Mouse (Mus musculus): ENCODE measurements around the gene BC003965.

The BC003965 gene

GRCm38 (mm10) chr17:25202401-25202800, 18.0 kb downstream of the BC003965 start:
- no peak for TF ChIP-seq GATA4 (IDR thresholded peaks at IDR 0.05; ENCODE audit: insufficient replicate concordance, low read length)

GRCm38 (mm10) chr17:25210006-25210405, 25.7 kb downstream of the BC003965 start:
- TF ChIP-seq GATA4 (IDR thresholded peaks at IDR 0.05; ENCODE audit: insufficient replicate concordance, low read length) = no peak

DNA sequence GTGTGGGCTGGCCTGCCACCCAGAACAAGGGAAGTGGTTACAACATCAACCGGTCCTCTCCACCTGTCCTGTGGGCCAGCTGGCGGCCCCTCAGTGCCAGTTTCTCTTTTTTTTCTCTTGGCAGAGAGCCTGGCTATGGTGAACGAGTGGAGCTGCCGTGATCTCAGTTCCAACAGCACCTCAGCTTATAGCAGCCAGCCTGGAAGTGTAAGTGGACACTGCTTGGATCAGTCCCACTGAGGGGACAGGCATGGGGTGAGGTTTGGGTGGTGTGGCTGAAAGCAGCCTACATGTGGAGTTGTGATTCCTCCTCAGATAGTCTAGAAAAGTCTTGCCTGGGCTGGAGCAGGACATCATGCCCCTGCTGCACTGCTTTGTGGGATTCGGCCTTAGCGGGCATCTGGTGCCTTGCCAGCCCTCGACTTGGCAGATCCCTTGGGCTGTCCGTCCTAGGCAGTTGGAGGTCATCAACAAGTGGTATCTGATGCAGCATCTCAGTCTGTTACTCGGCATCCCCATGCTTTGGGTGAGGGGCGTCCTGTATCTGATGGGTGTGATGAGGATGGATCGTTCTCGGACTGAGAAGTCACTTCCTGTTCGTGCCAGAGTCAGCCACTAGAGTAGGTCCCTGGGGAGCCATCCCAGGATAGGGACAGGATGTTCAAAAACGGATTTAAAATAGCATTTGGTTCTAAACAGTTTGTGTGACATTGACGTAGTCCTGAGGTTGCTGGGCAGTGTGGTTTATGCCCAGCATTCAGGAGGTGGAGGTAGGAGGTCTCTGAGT, 26.5 kb downstream of the BC003965 start:
- TF ChIP-seq GATA4 (IDR thresholded peaks at IDR 0.05; ENCODE audit: insufficient replicate concordance, low read length) = no peak

GRCm38 (mm10) chr17:25211705-25212104, 27.4 kb downstream of the BC003965 start:
- no peak for TF ChIP-seq GATA4 (IDR thresholded peaks at IDR 0.05; ENCODE audit: insufficient replicate concordance, low read length)

DNA sequence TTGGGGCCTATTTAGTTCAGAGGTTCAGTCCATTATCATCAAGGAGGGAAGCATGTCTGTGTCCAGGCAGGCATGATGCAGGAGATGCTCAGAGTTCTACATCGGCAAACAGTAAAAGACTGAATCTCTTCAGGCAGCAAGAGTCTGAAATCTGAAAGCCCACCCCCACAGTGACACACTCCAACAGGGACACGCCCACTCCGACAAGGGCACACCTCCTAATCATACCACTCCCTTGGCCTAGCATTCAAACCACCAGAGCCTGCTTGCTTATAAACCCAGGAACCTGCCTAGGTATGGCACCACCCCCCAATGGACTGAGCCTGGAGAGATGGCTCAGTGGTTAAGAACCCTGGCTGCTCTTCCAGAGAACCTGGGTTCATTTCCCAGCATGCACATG, 31.1 kb downstream of the BC003965 start:
- no peak for TF ChIP-seq GATA4 (IDR thresholded peaks at IDR 0.05; ENCODE audit: insufficient replicate concordance, low read length)

DNA sequence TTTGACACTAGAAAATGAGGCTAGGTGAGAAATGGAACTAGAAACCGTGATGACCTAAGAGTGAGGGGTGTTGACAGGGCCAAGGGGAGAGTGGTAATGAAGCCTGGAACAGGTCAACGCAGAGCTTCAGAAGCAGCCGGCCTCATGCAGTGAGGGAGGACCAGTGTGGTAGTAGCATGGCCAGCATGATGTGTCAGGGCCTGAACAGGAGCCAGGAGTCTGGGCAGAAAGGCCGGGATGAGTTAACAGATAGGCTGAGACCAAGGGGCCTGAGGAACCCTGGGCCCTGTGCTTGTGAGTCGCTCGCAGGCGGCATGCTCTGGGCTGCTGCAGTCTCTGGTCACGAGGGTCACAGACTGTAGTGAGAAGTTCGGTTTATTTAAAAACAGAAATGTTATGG, 34.6 kb downstream of the BC003965 start:
- no peak for TF ChIP-seq GATA4 (IDR thresholded peaks at IDR 0.05; ENCODE audit: insufficient replicate concordance, low read length)

DNA sequence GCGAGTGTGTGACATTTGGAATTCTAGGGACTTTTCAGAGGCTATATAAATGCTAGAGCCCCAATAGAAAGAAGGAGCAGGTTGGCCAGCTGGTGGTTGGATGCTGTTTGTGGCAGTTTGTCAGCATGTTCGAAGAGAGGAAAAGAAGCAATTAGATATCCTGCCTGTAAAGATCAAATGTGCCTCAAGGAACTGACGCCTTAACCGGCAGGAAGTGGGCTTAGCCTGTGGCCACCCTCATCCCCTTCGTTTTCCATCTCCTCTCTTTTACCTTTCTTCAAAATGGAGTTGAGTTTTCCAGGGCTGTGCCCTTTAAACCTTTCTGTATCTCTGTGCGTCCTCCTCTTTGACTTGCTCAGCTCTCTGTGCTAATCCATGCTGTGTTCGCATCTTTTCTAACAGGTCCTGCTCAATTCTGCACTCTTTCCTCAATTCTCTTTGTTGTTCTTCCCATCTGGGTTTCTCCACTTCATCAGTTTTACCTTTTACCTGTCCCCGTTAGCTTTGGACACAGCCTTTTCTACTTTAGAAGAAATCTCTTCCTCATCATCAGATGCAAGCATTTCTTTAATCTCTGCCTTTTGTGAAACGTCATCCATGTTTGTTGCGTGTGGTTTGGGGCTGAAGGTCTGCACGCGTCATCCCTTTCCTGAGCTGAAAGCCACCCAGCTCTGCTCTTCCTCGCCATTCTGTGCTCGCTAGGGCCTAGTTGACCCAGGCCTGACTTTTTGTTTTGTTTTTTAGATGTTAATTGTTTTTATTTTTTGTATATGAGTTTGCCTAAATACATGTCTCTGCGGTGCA, 35.3 kb downstream of the BC003965 start:
- TF ChIP-seq GATA4 (IDR thresholded peaks at IDR 0.05; ENCODE audit: insufficient replicate concordance, low read length) = no peak

DNA sequence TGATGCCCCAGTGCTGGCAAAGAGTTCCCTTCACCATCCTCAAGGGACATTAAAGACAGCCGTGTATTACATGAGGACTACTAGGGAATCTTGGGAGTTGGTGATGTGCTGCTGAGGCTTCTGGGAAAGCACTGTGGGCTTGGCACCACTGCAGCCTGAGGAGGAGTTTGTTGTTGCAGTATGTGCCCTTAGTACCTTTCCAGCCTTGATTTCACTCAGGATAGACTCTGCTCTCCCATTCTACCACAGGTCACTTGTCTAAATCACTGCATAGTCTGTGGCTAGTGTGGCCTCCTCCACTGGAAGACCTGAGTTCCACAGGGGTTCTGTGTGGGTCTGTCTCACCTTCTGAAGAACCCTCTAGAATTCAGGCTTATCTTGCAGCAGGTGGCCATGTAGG, 36.4 kb downstream of the BC003965 start:
- no peak for TF ChIP-seq GATA4 (IDR thresholded peaks at IDR 0.05; ENCODE audit: insufficient replicate concordance, low read length)

DNA sequence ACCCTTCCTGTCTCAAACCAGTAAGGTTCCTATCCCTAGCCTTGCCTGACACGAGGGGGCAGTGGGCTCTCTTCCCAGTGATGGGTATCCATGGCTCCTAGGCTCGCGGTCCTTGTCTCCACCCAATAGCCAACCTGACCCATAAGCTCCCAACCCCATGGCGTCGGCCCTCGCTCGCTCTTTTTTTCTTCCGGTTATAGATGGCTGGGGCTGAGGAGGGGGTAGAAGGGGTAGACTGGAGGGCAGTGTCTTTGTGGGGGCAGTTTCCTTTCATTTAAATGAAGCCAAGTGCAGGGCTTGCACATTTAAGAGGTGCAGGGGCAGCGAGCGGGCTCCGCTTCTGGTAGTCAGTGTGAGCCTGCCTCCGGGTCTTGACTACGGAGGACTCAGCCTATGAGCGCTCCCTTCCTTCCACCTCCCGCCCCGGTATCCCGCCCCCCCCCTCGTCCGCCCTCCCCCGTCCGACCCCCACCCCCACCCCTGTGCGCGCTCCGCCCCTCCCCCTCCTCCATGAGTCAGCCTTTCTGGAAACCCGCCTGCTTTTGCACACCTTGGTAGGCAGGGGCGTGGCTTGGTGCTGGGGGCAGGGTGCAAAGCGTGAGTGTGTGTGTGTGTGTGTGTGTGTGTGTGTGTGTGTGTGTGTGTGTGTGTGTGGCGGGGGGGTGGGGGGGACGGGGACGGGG, 37.6 kb downstream of the BC003965 start:
- no peak for TF ChIP-seq GATA4 (IDR thresholded peaks at IDR 0.05; ENCODE audit: insufficient replicate concordance, low read length)

DNA sequence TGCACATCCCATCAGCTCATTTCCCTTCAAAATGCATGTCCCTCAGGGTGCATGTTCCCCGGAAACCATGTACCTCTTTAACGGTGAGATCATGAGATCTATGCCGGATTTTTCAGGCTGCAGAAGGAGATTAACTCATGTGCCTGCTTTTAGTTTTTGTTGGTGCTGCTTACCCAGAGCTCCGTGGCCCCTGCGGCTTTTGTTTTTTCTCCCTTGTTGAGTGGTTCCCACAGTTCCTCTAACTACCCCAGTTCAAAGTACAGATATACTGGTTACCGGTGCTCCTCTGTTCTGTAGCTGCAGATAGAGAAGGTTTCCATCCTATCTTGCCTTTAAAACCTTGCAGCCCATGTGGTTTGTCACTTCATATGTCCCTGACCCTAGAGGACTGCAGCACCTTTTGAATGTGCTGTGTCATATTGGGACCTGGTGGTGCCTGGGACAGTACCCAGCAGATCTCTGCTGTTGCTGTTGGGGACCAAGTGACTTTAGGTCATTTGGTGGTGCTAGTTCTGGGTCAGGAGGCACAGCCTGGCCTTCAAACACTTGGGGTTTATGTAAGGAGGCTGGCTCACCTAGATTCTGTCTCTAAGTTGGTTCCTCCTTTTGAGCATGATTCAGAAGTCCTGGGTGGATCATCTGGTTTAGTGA, 38.7 kb downstream of the BC003965 start:
- no peak for TF ChIP-seq GATA4 (IDR thresholded peaks at IDR 0.05; ENCODE audit: insufficient replicate concordance, low read length)

DNA sequence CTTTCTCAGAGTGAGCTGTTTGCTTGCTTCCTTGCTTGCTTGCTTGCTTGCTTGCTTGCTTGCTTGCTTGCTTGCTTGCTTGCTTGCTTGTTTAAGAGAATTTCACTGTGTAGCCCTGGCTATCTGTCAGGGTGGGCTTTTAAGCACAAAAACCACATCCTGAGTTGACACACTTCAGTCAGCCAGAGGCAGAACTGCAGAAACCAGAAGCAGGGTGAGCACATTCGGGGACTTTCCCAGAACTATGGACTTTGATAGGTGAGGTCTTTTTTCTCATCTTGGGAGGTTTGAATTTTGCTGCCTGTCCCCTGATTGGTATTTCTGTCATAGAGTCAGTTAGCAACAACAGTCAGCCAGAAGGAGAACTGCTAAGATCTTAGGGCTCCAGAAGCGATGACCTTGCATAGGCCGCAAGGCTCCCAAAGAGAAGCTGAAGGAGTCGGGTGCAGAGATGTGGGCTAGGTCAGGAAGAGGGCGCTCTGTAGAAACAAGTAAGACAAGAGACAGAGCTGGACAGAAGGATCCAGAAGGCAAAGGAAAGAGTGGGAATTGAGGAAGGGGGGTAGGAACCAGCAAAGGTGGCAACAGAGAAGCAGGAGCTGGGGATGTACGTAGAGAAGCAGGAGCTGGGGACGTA, 40.4 kb downstream of the BC003965 start:
- no peak for TF ChIP-seq GATA4 (IDR thresholded peaks at IDR 0.05; ENCODE audit: insufficient replicate concordance, low read length)

DNA sequence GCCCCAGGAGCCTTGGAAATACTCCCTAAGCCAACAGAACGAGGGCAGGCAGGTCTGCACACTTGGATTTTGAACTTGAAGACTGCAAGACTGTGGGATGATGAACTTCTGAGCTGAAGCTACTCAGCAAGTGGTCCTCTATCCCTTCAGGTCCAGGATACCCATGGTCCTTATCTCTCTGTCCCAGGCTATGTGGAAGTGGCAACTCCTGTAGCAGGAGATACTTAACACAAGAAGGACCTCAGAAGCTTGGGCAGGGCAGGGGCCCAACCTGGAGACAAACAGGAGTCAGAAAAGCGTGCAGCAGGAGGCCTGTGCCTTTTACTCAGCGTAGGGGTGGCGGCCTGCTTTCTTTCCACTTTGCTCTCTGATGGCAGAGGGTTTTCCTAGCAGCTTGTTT, 41.3 kb downstream of the BC003965 start:
- TF ChIP-seq GATA4 (IDR thresholded peaks at IDR 0.05; ENCODE audit: insufficient replicate concordance, low read length) = no peak

GRCm38 (mm10) chr17:25227991-25228390, 43.6 kb downstream of the BC003965 start:
- no peak for TF ChIP-seq GATA4 (IDR thresholded peaks at IDR 0.05; ENCODE audit: insufficient replicate concordance, low read length)

DNA sequence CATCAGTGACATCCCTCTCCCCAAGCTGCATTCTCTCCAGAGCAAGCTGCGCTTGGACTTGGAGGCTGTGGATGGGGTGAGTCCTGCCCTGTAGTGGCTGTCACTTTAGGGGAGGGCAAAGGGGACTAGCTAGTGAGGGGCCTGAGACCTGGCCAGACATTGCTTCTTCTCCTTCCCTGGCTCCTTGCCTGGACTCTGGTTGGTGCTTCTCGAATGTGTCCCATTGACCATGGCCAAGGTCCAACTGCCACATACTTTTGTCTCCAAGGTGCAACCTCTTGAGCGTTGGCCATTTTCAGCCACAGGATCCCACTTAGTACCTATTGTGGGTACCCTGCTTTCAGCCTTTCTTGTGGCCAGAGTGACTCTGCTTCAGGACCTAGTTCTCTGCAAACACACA, 46.3 kb downstream of the BC003965 start:
- no peak for TF ChIP-seq GATA4 (IDR thresholded peaks at IDR 0.05; ENCODE audit: insufficient replicate concordance, low read length)

DNA sequence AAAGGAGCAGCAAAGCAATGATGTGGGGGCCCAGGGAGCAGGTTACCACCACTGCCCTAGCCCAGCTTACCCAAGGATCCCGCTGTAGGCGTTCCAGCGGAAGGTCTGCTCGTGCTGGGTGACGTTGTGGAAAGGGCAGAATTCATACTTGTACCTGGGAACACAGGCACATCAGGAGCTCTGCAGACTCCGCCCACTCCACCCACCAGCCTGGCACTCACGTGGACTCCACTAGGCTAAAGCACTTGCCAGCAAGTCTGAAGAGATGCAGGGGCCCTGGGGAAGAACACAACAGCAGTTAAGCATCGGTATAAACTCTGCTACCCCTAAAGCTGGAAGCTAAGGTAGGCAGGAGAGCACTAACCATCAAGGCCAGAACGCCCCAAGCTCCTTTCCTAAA, 51.3 kb downstream of the BC003965 start:
- no peak for TF ChIP-seq GATA4 (IDR thresholded peaks at IDR 0.05; ENCODE audit: insufficient replicate concordance, low read length)
